Mouse (Mus musculus) megakaryocyte, embryonic 14.5 days (primary cell): ENCODE data around the gene Tcea3.

Source experiments
- FLI1 ChIP-seq: IDR thresholded peaks from 2 replicates; pipeline ENCODE4 v1.6.1; 2012; ENCODE audit warnings: low read length, inconsistent platforms, mixed read lengths
- GATA1 ChIP-seq: IDR thresholded peaks from 3 replicates; pipeline ENCODE4 v1.6.1; 2012; ENCODE audit warnings: mixed read lengths, low read length, inconsistent platforms, borderline replicate concordance

- TF ChIP-seq GATA1 = no peak
- TF ChIP-seq FLI1 = no peak
Observed at GRCm38 (mm10) chr4:136224677-136225460, 22.7 kb upstream of the Tcea3 start.
